17 mouse cellular contexts compared by ENCODE assay signal in genomic region chr4:125017431-125017830, GRCm38 (mm10). TPM values are rescaled to one million over a fixed set of nuclear protein-coding genes. Genes with fewer than 3 reads are reported as not detected.
A peak's percentile ranks its signal among the peaks of the same experiment; 100 is the strongest.
DNase-seq lines count a peak whose midpoint lies in the region; ATAC-seq lines count a peak whose summit lies in the region.
"Had no signal": no experiment of that assay in that cellular context is flagged by ENCODE, and none has a peak within 500 bp of the region (broad histone marks: within the 10 kb centered on the region; RNA-seq: fewer than 3 reads in every experiment).

No protein-coding gene starts in this region.

- H3K9ac ChIP-seq in heart, embryonic 12.5 days, result no peak overlapping the region
- H3K9ac ChIP-seq in hindbrain, embryonic 12.5 days, result no peak overlapping the region
- H3K9ac ChIP-seq: forebrain, embryonic 12.5 days; heart, embryonic 15.5 days; limb, embryonic 15.5 days; neural tube, embryonic 15.5 days; stomach, embryonic 15.5 days had no signal

- intact Hi-C loops in heart, postnatal 14 days (cut with DNase I), result no loop called here

- no peaks in the 10 kb centered on the region for H3K9me3 ChIP-seq in heart, embryonic 12.5 days (replicated peaks)
- no peaks in the 10 kb centered on the region for H3K9me3 ChIP-seq in limb, embryonic 10.5 days (replicated peaks)
- no peaks in the 10 kb centered on the region for H3K9me3 ChIP-seq in hindbrain, embryonic 12.5 days (replicated peaks)
- H3K9me3 ChIP-seq: forebrain, embryonic 12.5 days; heart, embryonic 15.5 days; limb, embryonic 15.5 days; neural tube, embryonic 15.5 days; stomach, embryonic 15.5 days had no signal

- H3K27ac ChIP-seq in heart, embryonic 12.5 days (ENCODE audit: poor library complexity, severe bottlenecking), result no peak overlapping the region
- no peak overlapping the region for H3K27ac ChIP-seq in limb, embryonic 10.5 days
- H3K27ac ChIP-seq in hindbrain, embryonic 12.5 days, result no peak overlapping the region
- H3K27ac ChIP-seq: forebrain, embryonic 12.5 days; heart, embryonic 15.5 days; limb, embryonic 15.5 days; neural tube, embryonic 15.5 days; stomach, embryonic 15.5 days had no signal

- no peak overlapping the region for H3K4me2 ChIP-seq in heart, embryonic 12.5 days
- H3K4me2 ChIP-seq in hindbrain, embryonic 12.5 days (replicated peaks), result no peak overlapping the region
- H3K4me2 ChIP-seq: forebrain, embryonic 12.5 days; heart, embryonic 15.5 days; limb, embryonic 15.5 days; neural tube, embryonic 15.5 days; stomach, embryonic 15.5 days had no signal

- 71% methylated on average over 11 of the region's 11 CpGs for WGBS in heart, embryonic 12.5 days
- WGBS in limb, embryonic 10.5 days, result 88% methylated on average over 11 of the region's 11 CpGs
- 82% methylated on average over 11 of the region's 11 CpGs for WGBS in hindbrain, embryonic 12.5 days

- no peaks in the 10 kb centered on the region for H3K4me1 ChIP-seq in heart, embryonic 12.5 days (replicated peaks)
- no peaks in the 10 kb centered on the region for H3K4me1 ChIP-seq in limb, embryonic 10.5 days
- no peaks in the 10 kb centered on the region for H3K4me1 ChIP-seq in hindbrain, embryonic 12.5 days
- H3K4me1 ChIP-seq: forebrain, embryonic 12.5 days; heart, embryonic 15.5 days; limb, embryonic 15.5 days; neural tube, embryonic 15.5 days; stomach, embryonic 15.5 days had no signal

- no peak for ATAC-seq in heart, embryonic 12.5 days (ENCODE audit: insufficient number of reproducible peaks, low FRiP score)
- no peak for ATAC-seq in hindbrain, embryonic 12.5 days (ENCODE audit: low FRiP score)
- ATAC-seq: inflammation-experienced regulatory T-cells, adult 6 months; midbrain, embryonic 16.5 days had no signal

- peaks cover 30% of the 10 kb centered on the region for H3K27me3 ChIP-seq in heart, embryonic 12.5 days (replicated peaks)
- peaks cover 93% of the 10 kb centered on the region for H3K27me3 ChIP-seq in limb, embryonic 10.5 days (ENCODE audit: low read depth, poor library complexity, severe bottlenecking)
- peaks cover 4% of the 10 kb centered on the region for H3K27me3 ChIP-seq in hindbrain, embryonic 12.5 days
- H3K27me3 ChIP-seq: stomach, embryonic 15.5 days had no signal

- peak; percentile 19 to 42 for DNase-seq in heart, postnatal 14 days
- DNase-seq in adrenal gland, postnatal 10 days, result peak; percentile 85
- DNase-seq in heart, postnatal 4 days, result peak; percentile 31
- peak; percentile 46 for DNase-seq in ovary, postnatal 14 days (ENCODE audit: low spot score)
- no peak for DNase-seq in limb, embryonic 10.5 days (ENCODE audit: low spot score)
- no peak for DNase-seq in retina, embryonic 14.5 days (ENCODE audit: low spot score)
- DNase-seq: cerebellum, adult 2 months; kidney, postnatal 25 days had no signal

- no peaks in the 10 kb centered on the region for H3K36me3 ChIP-seq in heart, embryonic 12.5 days
- H3K36me3 ChIP-seq in limb, embryonic 10.5 days, result no peaks in the 10 kb centered on the region
- H3K36me3 ChIP-seq in hindbrain, embryonic 12.5 days, result no peaks in the 10 kb centered on the region
- H3K36me3 ChIP-seq: forebrain, embryonic 12.5 days; heart, embryonic 15.5 days; limb, embryonic 15.5 days; neural tube, embryonic 15.5 days; stomach, embryonic 15.5 days had no signal

- no peak overlapping the region for H3K4me3 ChIP-seq in heart, embryonic 12.5 days
- no peak overlapping the region for H3K4me3 ChIP-seq in limb, embryonic 10.5 days
- H3K4me3 ChIP-seq in hindbrain, embryonic 12.5 days, result no peak overlapping the region
- H3K4me3 ChIP-seq: forebrain, embryonic 12.5 days; heart, embryonic 15.5 days; limb, embryonic 15.5 days; neural tube, embryonic 15.5 days; stomach, embryonic 15.5 days had no signal

RNA-seq across cellular contexts. Expression of gene Gnl2, which starts 1.0 kb away (rescaled TPM):
- total RNA-seq in heart, postnatal 14 days (2021), result 10 to 100 TPM; 27.1 to 29.8 TPM
- polyA plus RNA-seq in heart, embryonic 12.5 days (2016; fragmentation: Nextera tagmentation; extraction: Ambion mirVana), result 66.0 and 67.3 TPM in 2 replicates
- 10 to 100 TPM; 51.9 to 55.5 TPM for total RNA-seq in adrenal gland, postnatal 10 days (2021)
- total RNA-seq in heart, postnatal 4 days (2021), result 10 to 100 TPM; 39.9 to 44.3 TPM
- polyA plus RNA-seq in limb, embryonic 10.5 days (2016; fragmentation: Nextera tagmentation; extraction: Ambion mirVana), result 83.5 and 83.7 TPM in 2 replicates
- 94.9 and 96.6 TPM in 2 replicates for polyA plus RNA-seq in hindbrain, embryonic 12.5 days (2016; fragmentation: Nextera tagmentation; extraction: Ambion mirVana)

RNA-seq across cellular contexts. Expression of gene Rspo1, which starts 31.2 kb away (rescaled TPM):
- 1 to 10 TPM; 3.7 to 5.8 TPM for total RNA-seq in heart, postnatal 14 days (2021)
- polyA plus RNA-seq in heart, embryonic 12.5 days (2016; fragmentation: Nextera tagmentation; extraction: Ambion mirVana), result 7.0 and 7.4 TPM in 2 replicates
- total RNA-seq in adrenal gland, postnatal 10 days (2021), result 1 to 10 TPM; 5.2 to 6.0 TPM
- total RNA-seq in heart, postnatal 4 days (2021), result 1 to 10 TPM; 4.6 to 4.8 TPM
- polyA plus RNA-seq in limb, embryonic 10.5 days (2016; fragmentation: Nextera tagmentation; extraction: Ambion mirVana), result 4.8 and 6.3 TPM in 2 replicates
- 7.0 and 9.1 TPM in 2 replicates for polyA plus RNA-seq in hindbrain, embryonic 12.5 days (2016; fragmentation: Nextera tagmentation; extraction: Ambion mirVana)
- polyA plus RNA-seq: inflammation-experienced regulatory T-cells, adult 6 months had no signal

RNA-seq across cellular contexts. Expression of gene Dnali1, which starts 48.1 kb away (rescaled TPM):
- under 1 TPM in 1 of 2 experiments, not detected in 1; 0.22 TPM for total RNA-seq in heart, postnatal 14 days (2021)
- polyA plus RNA-seq in heart, embryonic 12.5 days (2016; fragmentation: Nextera tagmentation; extraction: Ambion mirVana), result 0.17 and 0.18 TPM in 2 replicates
- not detected for total RNA-seq in adrenal gland, postnatal 10 days (2021)
- not detected for total RNA-seq in heart, postnatal 4 days (2021)
- 0.09 and 0.15 TPM in 2 replicates for polyA plus RNA-seq in limb, embryonic 10.5 days (2016; fragmentation: Nextera tagmentation; extraction: Ambion mirVana)
- 1.2 and 1.7 TPM in 2 replicates for polyA plus RNA-seq in hindbrain, embryonic 12.5 days (2016; fragmentation: Nextera tagmentation; extraction: Ambion mirVana)
- polyA plus RNA-seq: inflammation-experienced regulatory T-cells, adult 6 months had no signal

RNA-seq across cellular contexts. Expression of gene Snip1, which starts 49.0 kb away (rescaled TPM):
- 10 to 100 TPM in 1 of 2 experiments, 1 to 10 TPM in 1; 9.0 to 10.4 TPM for total RNA-seq in heart, postnatal 14 days (2021)
- 20.6 and 22.6 TPM in 2 replicates for polyA plus RNA-seq in heart, embryonic 12.5 days (2016; fragmentation: Nextera tagmentation; extraction: Ambion mirVana)
- 10 to 100 TPM; 15.5 to 16.7 TPM for total RNA-seq in adrenal gland, postnatal 10 days (2021)
- total RNA-seq in heart, postnatal 4 days (2021), result 10 to 100 TPM; 11.6 to 13.7 TPM
- 35.5 and 35.7 TPM in 2 replicates for polyA plus RNA-seq in limb, embryonic 10.5 days (2016; fragmentation: Nextera tagmentation; extraction: Ambion mirVana)
- polyA plus RNA-seq in hindbrain, embryonic 12.5 days (2016; fragmentation: Nextera tagmentation; extraction: Ambion mirVana), result 32.6 and 33.4 TPM in 2 replicates

Comparison
In these comparisons a context has a peak if more than half of its experiments do, and no peak if none do; other contexts are left out.
1. DNase-seq: peak in heart, postnatal 14 days (2 of 2), adrenal gland, postnatal 10 days (single experiment), heart, postnatal 4 days (single experiment) and ovary, postnatal 14 days (single experiment); none in limb, embryonic 10.5 days (single experiment) and retina, embryonic 14.5 days (single experiment).